Mouse (Mus musculus) heart, adult 2 months (tissue): ENCODE measurements around the gene Add3.

Source experiments
- CTCF ChIP-seq: fragments of 200-600 bp; IDR thresholded peaks from 2 replicates; pipeline ENCODE4 v1.8.1; 2022; ENCODE audit warnings: antibody characterized with exemption, mild to moderate bottlenecking, moderate library complexity
- POLR2A ChIP-seq: fragments of 200-500 bp; IDR thresholded peaks from 2 replicates; pipeline ENCODE4 v1.6.1; 2011; ENCODE audit warnings: mild to moderate bottlenecking, low read depth, low read length, control low read depth; ENCODE audit not compliant: insufficient read depth

GRCm38 (mm10) chr19:53210251-53210650 lies 70.0 kb downstream of the Add3 start:
- TF ChIP-seq CTCF (no peak), POLR2A (no peak)
